Mouse (Mus musculus): ENCODE data around the gene Ndufs1.

The Ndufs1 gene

GRCm38 (mm10) chr1:63115540-63115939, 61.1 kb downstream of the Ndufs1 start:
- DNase-seq (ENCODE audit: low spot score) = no peak

GRCm38 (mm10) chr1:63115096-63115495, 61.5 kb downstream of the Ndufs1 start:
- no peak for DNase-seq (ENCODE audit: low spot score)

- peak; percentile 89 for DNase-seq (ENCODE audit: low spot score)
Measured at GRCm38 (mm10) chr1:63114136-63114781, 62.4 kb downstream of the Ndufs1 start, which contains the start of gene Ino80d. Ino80d (minus strand) TSS chr1:63114667.

- peak; percentile 52 for DNase-seq (ENCODE audit: low spot score)
Measured at GRCm38 (mm10) chr1:63113274-63114135, 63.1 kb downstream of the Ndufs1 start.

- DNase-seq (ENCODE audit: low spot score) = peak; percentile 31
Measured at GRCm38 (mm10) chr1:63112865-63113261, 63.8 kb downstream of the Ndufs1 start.

GRCm38 (mm10) chr1:63112151-63112864, 64.3 kb downstream of the Ndufs1 start:
- DNase-seq (ENCODE audit: low spot score) = no peak

- DNase-seq (ENCODE audit: low spot score) = peak; percentile 67
Measured at GRCm38 (mm10) chr1:63110536-63111285, 65.9 kb downstream of the Ndufs1 start.

- DNase-seq (ENCODE audit: low spot score) = no peak
Measured at GRCm38 (mm10) chr1:63107614-63108327, 68.9 kb downstream of the Ndufs1 start.

GRCm38 (mm10) chr1:63102758-63103451, 73.7 kb downstream of the Ndufs1 start:
- DNase-seq (ENCODE audit: low spot score) = no peak

GRCm38 (mm10) chr1:63100196-63100595, 76.4 kb downstream of the Ndufs1 start:
- DNase-seq (ENCODE audit: low spot score) = no peak

GRCm38 (mm10) chr1:63098831-63099230, 77.8 kb downstream of the Ndufs1 start:
- no peak for DNase-seq (ENCODE audit: low spot score)

- DNase-seq (ENCODE audit: low spot score) = no peak
Measured at GRCm38 (mm10) chr1:63096071-63096470, 80.6 kb downstream of the Ndufs1 start.

Measured in T-cell, adult 2 months (primary cell).